Mouse (Mus musculus): ENCODE results near the gene Tex19.1.
"Not testable (repeated sequence)": the region's sequence is repeated elsewhere in the genome, so short reads cannot be mapped to it uniquely, and the experiment has no call there.

The Tex19.1 gene

GRCm38 (mm10) chr11:121145865-121146264, at the start of gene Tex19.1:
TSS of gene Tex19.1 (plus strand) at chr11:121146143.
- no peak for DNase-seq (ENCODE audit: low spot score)

GRCm38 (mm10) chr11:121099762-121100161, 46.2 kb upstream of the Tex19.1 start:
- no peak for DNase-seq (ENCODE audit: low spot score)

- DNase-seq (ENCODE audit: low spot score) = no peak
Measured at GRCm38 (mm10) chr11:121100692-121101091, 45.3 kb upstream of the Tex19.1 start.

- DNase-seq (ENCODE audit: low spot score) = no peak
Measured at GRCm38 (mm10) chr11:121101124-121101805, 44.7 kb upstream of the Tex19.1 start.

- not testable (repeated sequence) for DNase-seq (ENCODE audit: low spot score)
Measured at GRCm38 (mm10) chr11:121107242-121107641, 38.7 kb upstream of the Tex19.1 start.

- peak; percentile 17 for DNase-seq (ENCODE audit: low spot score)
Measured at GRCm38 (mm10) chr11:121108061-121108460, 37.9 kb upstream of the Tex19.1 start.

GRCm38 (mm10) chr11:121109986-121110385, 36.0 kb upstream of the Tex19.1 start:
- DNase-seq (ENCODE audit: low spot score) = peak; percentile 31

- no peak for DNase-seq (ENCODE audit: low spot score)
Measured at GRCm38 (mm10) chr11:121111051-121111450, 34.9 kb upstream of the Tex19.1 start.

- no peak for DNase-seq (ENCODE audit: low spot score)
Measured at GRCm38 (mm10) chr11:121111601-121112000, 34.3 kb upstream of the Tex19.1 start.

- DNase-seq (ENCODE audit: low spot score) = no peak
Measured at GRCm38 (mm10) chr11:121112091-121112775, 33.7 kb upstream of the Tex19.1 start.

- DNase-seq (ENCODE audit: low spot score) = no peak
Measured at GRCm38 (mm10) chr11:121118106-121118505, 27.8 kb upstream of the Tex19.1 start.

- DNase-seq (ENCODE audit: low spot score) = no peak
Measured at GRCm38 (mm10) chr11:121118577-121118976, 27.4 kb upstream of the Tex19.1 start, which contains the start of gene Tex19.2. TSS of gene Tex19.2 (minus strand) at chr11:121118677.

- no peak for DNase-seq (ENCODE audit: low spot score)
Measured at GRCm38 (mm10) chr11:121121151-121121550, 24.8 kb upstream of the Tex19.1 start.

- DNase-seq (ENCODE audit: low spot score) = peak; percentile 13
Measured at GRCm38 (mm10) chr11:121122024-121122670, 23.8 kb upstream of the Tex19.1 start.

GRCm38 (mm10) chr11:121123438-121123837, 22.5 kb upstream of the Tex19.1 start:
- DNase-seq (ENCODE audit: low spot score) = no peak

GRCm38 (mm10) chr11:121125522-121126172, 20.3 kb upstream of the Tex19.1 start:
- no peak for DNase-seq (ENCODE audit: low spot score)

- DNase-seq (ENCODE audit: low spot score) = no peak
Measured at GRCm38 (mm10) chr11:121126395-121126794, 19.5 kb upstream of the Tex19.1 start.

GRCm38 (mm10) chr11:121127441-121127840, 18.5 kb upstream of the Tex19.1 start:
- no peak for DNase-seq (ENCODE audit: low spot score)

- DNase-seq (ENCODE audit: low spot score) = no peak
Measured at GRCm38 (mm10) chr11:121129616-121130015, 16.3 kb upstream of the Tex19.1 start.

GRCm38 (mm10) chr11:121134600-121134999, 11.3 kb upstream of the Tex19.1 start:
- no peak for DNase-seq (ENCODE audit: low spot score)

GRCm38 (mm10) chr11:121137682-121138081, 8.3 kb upstream of the Tex19.1 start:
- no peak for DNase-seq (ENCODE audit: low spot score)

- DNase-seq (ENCODE audit: low spot score) = no peak
Measured at GRCm38 (mm10) chr11:121138732-121139131, 7.2 kb upstream of the Tex19.1 start.

All from lung, postnatal 25 days (tissue).